Mouse (Mus musculus) thymus, postnatal 36 days (tissue): ENCODE results near the gene Fam160a1.

Experiments
- DNase-seq, 2 experiments: peaks; one replicate each; pipeline ENCODE4 v3.0.0; 2022; ENCODE audit warnings: mixed read lengths in 2 of 2

Fam160a1 gene

GRCm38 (mm10) chr3:85820839-85821548 lies 3.9 kb upstream of the Fam160a1 start:
- no peak for DNase-seq

DNA sequence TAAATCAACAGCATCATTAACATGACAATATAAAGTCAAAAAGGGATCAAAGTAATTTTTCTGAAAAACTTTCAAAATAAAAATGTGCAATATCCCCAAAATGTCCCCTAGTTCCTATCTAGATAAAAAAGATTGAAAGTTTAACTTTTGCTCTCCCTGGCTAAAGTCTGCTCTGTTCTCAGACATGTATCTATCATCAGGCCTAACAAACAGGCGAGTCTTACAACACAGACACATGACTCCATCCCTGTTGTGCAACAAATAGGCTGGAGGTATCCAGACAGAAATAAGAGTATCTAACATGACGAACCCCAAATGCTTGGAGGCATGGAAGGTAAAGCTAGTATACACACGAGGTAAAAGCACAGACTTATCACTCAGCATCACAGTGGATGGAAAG lies 2.2 kb upstream of the Fam160a1 start:
- DNase-seq, result no peak

GRCm38 (mm10) chr3:85814241-85814640 lies 2.9 kb downstream of the Fam160a1 start:
- no peak for DNase-seq

- no peak for DNase-seq
Measured at GRCm38 (mm10) chr3:85813101-85814014, 3.7 kb downstream of the Fam160a1 start.

DNA sequence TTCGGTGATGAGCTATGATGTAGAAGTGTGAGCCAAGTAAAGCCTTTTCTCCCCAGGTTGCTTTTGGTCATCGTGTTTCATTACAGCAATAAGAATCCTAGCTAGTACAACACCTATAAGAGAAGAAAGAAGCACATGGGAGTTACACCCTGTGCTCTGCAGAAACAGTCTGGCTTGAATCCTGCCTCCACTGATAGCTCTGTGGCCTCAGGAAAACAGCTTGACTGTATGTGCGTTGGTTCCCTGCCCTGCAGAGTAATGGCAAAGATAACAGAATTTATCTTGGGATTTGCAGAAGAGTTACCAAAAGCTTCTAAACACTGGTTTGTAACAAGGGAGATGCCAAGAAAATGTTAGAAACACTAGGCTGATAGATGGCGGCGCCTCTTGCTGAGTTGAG lies 5.1 kb downstream of the Fam160a1 start:
- DNase-seq, result no peak

DNA sequence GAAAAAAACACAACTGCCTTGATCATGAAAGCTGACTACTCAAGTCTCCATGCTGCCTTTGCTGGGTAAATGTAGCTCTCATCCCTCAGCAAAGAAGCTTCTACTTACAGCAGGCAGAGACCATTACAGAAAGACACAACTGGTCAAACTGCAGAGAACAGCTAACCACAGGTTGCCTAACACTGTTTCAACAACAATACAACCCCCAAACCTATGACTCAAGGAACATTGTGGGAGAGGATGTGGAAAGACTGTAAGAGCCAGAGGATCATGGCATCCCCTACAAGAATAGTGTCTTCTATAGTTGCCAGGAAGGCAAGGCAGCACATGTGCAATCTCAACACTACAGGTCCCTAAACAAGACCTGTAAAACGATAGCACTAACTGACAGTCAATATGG lies 23.9 kb downstream of the Fam160a1 start:
- no peak for DNase-seq

GRCm38 (mm10) chr3:85789748-85790147 lies 27.3 kb downstream of the Fam160a1 start:
- no peak for DNase-seq

- no peak for DNase-seq
Measured at GRCm38 (mm10) chr3:85786501-85786900, 30.6 kb downstream of the Fam160a1 start.

GRCm38 (mm10) chr3:85780906-85781305 lies 36.2 kb downstream of the Fam160a1 start:
- DNase-seq, result no peak

DNA sequence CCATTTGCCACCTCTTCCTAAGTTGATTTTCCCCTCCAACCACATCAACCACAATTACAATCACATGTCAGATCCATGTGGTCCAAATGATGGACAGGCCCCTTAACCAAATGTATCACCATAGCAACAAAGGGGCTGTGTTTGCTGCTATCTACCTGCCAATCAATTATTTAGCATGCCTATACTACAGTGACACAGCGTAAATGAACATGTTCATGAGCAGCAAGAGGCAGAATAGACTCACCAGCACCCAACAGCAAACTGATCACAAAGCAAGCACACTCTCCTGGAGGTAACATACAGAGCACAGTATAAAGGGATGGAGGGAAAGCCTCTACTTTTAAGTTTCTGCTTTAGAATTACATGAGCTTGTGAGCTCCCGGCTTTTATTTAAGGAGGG lies 36.8 kb downstream of the Fam160a1 start:
- DNase-seq, result no peak

DNA sequence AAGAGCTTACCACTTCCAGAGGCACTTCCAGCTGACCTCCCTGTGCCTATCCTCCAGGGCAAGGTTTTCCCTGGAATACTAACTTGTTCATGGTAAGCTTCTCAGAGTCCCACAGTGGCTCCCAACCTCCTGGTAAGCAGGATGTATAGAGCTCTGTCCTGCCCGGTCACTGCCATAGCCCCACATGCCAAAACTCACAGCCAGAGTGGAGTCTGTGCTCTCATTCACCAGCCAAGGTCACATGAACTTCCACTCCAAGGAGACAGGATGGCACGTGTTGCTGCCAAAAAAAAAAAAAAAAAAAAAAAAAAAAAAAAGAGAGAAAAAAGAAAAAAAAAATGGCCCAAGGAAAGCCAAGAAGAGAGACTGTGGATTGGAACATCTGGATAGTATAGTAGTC lies 39.2 kb downstream of the Fam160a1 start:
- no peak for DNase-seq

DNA sequence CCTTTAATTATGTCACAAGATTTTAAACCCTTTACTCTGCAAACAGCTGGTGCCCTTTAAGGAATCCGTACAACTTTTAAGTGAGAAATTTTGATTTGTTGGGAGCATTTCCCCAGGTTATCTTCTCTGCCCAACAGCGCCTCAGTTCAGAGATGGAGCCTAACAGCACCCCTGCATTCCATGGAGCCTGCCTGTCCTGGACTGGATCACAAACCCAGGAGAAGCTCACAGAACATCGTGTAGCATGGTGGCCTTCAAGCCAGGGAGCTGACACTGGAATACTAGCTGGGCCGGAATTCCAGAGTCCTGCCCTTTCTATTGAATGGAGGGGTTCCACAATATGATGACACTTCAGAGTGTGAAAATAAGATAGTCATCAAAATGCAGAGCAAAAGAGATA lies 39.7 kb downstream of the Fam160a1 start:
- DNase-seq, result no peak

GRCm38 (mm10) chr3:85776707-85777106 lies 40.4 kb downstream of the Fam160a1 start:
- DNase-seq, result no peak

- DNase-seq, result no peak
Measured at GRCm38 (mm10) chr3:85776126-85776525, 41.0 kb downstream of the Fam160a1 start.

- no peak for DNase-seq
Measured at GRCm38 (mm10) chr3:85773886-85774285, 43.2 kb downstream of the Fam160a1 start.

DNA sequence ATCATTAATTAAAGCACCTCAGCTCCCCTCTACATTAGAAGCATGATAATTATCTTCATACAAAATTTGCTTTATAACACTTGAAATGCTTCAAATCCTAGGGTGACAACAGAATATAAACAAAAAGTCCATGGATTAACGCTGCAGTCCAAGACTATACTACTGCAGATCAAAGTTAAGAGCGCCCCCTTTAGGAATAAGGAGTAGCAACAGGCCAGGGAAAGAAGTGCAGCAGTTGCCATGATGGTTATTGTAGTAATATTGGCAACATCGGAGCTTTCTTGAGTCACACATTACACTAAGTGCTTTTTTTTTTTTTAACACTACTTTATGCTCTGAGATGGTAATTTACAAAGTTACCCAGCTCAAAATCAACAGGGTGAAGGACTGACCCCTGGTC lies 43.7 kb downstream of the Fam160a1 start:
- DNase-seq, result no peak

DNA sequence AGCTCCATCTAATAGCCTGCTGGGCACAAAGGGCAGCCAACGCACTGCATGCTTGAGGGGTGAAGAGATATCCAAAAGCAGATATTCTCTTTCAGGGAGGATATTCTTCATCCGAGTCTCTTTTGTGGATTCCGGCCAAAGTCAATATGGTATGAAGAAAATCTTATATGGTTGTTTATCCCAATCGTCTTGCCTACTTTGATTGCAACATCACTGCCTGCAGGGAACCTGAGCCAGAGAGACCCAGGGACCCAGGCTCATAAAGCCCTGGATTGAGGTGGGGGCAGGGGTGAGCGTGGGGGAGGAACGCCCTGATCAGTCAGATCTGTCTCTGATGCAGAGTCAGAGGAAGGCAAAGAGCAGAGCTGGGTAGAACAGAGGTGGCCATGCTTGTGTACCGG lies 52.2 kb downstream of the Fam160a1 start:
- DNase-seq, result no peak

GRCm38 (mm10) chr3:85764008-85764834 lies 52.9 kb downstream of the Fam160a1 start:
- DNase-seq, result no peak

GRCm38 (mm10) chr3:85757944-85758343 lies 59.1 kb downstream of the Fam160a1 start:
- DNase-seq, result no peak

- DNase-seq, result no peak
Measured at GRCm38 (mm10) chr3:85757435-85757834, 59.7 kb downstream of the Fam160a1 start.

DNA sequence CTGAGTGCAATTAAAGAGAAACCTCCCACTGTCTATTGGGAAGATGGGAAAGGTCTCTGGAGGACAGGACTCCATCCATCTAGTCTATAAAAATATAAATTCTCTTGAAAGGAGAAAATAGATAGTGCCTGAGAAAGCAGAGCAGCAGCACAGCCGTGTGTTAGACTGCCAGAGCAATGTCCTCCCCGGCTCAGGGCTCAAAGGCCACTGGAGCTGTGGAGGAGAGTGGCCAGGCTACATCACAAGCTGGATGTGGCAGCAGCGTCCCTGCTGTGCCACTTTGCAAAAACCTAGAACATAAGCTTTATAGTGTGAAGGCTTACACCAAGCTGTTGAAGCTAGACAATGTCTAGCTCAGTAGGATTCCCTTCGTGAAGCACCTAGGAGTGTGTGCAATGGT lies 67.7 kb downstream of the Fam160a1 start:
- DNase-seq, result no peak

GRCm38 (mm10) chr3:85748863-85749262 lies 68.2 kb downstream of the Fam160a1 start:
- no peak for DNase-seq

DNA sequence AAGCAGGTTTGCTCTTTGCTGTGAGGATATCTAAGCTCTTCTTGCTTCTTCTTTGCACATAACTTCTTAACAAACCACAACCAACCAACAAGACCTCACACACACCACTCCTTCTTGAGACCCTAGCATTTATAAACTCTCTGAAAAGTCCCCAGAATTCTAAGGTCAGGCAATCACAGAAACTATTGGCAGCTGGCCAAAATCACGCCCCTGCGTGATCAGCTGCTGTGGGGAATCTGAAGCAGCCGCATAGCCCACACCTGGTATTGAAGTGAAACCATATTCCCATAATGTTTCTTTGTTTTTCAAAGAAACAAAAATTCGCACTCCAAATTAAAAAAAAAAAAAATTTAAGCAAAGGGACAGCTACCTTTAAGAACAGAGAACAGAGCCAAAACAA lies 71.0 kb downstream of the Fam160a1 start:
- no peak for DNase-seq
